Mouse (Mus musculus): ENCODE data around the gene Arhgap18.

Arhgap18 gene

DNA sequence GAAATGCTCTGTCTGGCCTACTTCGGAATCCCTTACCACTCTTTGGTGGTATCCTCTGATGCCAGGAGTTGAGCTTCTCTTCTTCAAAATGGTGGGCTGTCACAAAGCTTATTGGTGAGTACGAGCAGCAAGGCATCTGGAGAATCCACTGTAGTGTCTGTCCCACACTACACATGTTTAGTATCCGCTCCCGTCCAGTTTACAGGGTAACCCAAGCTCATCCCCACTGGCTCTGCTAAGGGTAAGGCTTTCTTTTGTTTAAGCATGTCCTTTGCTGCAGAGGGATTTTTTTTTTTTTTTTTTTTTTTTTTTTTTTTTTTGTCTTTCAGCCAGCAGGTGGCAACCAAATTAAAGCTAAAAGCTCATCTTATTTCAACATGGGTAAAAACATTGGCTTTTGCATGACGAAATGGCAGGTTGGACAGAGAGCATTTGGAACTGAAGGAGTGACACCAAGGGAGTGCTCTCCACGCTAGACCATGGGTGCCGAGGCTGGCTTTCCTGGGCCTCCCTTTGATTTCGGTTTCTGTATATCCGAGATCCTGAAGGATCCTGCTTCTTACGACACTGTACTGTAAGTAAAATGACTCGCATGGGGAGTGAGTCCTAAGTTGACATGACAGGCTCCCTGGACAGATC is at the start of gene Arhgap18:
TSS of gene Arhgap18 (plus strand) at position 493 of the 639 bp plus-strand sequence.
- no peak for DNase-seq (ENCODE audit: low read depth, low spot score)

DNA sequence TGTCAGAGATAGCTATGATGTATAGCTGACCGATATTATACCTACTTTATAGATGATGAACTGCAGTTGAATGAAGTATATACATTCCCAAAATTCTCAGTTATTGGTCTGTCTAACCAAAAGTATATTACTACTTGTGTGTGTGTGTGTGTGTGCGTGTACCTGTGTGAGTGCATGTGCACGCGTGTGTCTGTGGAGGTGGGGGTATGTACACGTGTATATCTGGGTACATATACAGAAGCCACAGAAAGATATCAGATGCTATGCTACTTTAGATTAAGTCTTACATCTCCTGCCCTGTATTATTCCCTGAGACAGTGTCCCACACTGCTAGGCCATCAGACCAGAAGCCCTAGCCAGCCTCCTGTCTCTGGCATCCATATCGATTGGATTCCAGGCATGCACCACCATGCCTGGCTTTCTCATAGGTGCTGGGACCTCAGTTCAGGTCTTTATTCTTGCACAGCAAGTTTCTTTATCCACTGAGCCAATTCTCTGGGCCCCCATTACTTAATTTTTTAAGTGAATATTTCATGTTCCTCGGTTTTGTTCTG is 42.7 kb upstream of the Arhgap18 start:
- DNase-seq (ENCODE audit: low read depth, low spot score), result no peak

DNA sequence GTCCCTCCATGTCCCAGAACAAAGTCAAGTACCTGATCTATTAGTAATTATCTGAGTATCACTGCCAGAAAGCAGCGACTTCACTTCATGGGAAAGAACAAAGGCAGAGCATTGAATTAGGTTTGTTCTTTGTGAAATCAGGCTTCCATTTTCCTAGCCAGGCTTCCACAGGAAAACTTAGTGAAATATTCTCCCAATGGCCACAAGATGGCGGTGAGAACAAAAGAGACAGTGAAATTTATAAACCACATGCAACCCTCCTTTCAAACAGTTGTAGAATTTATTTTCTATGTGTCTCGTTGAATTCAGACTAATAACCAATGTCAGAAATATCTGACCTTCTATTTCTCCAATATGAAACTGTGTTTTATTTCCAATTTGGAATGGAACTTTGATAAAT is 42.2 kb upstream of the Arhgap18 start:
- no peak for DNase-seq (ENCODE audit: low read depth, low spot score)

DNA sequence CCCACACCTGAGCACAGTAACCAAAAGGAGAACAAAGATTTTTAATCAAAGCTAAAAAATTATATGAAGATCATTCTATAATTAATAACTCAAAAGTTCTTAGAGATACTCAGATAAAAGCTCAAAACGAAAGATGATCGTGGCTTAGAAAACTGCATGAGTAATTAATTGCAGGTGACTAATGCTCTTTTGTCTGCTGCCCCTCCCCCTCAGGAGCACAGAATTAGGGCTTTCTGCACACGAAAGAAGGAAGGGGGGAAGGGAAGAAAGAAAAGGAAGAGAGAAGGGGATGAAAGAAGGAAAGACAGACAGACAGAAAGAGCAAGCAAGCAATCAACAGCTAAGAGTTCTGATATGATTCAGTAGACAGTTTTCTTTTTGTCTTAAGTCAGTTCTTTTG is 39.2 kb upstream of the Arhgap18 start:
- no peak for DNase-seq (ENCODE audit: low read depth, low spot score)

DNA sequence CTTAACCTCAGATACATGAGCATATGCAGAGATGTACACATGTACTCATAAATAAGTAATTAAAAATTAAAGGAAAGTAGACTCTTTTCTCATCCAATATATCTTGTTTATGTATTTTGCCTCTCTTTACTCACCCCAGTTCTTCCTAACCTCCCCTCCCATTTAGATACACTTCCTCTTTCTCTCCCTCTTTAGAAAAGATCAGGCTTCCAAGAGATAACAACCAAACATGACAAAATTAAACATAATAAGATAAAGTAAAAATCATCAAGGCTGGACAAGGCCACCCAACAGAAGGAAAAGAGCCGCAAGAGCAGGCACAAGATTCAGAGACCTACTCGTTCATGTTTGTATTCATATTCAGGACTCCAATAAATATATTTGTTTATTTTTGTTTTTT is 28.5 kb upstream of the Arhgap18 start:
- DNase-seq (ENCODE audit: low read depth, low spot score), result no peak

DNA sequence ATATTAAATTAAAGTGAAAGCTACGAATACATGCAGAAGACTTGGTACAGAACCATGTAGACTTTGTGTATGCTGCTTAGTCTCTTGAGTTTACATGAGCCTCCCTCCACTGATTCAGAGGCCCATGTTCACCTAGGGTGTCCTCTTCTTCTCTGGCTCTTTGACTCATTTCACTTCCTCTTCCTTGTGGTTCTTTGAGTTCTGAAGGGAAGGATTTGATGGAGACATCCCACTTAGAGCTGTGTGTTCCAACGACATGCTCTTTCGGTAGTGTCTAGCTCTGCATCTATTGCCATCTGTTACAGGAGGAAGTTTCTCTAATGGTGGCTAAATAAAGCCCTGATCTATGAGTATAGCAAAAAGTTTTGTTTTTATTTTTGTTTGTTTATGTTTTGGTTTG is 28.0 kb upstream of the Arhgap18 start:
- DNase-seq (ENCODE audit: low read depth, low spot score), result no peak

DNA sequence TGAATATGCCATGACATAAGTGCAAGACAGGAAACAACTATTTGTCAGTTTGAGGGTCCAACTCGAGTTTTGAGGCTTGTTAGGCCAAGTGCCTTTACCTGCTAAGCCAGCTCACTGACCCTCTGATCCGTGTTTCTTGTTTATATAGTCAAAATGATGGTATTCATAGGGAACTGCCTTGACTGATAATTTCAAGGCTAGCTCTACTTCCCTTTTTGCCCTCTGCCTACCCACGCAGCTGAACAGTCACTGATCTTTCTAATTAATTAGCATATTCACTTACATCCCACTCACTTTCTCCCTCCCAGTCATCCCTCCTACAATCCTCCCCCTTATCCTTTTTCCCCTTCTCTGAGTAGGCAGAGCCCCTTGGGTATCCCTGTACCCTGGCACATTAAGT is 2.4 kb upstream of the Arhgap18 start:
- DNase-seq (ENCODE audit: low read depth, low spot score), result no peak

DNA sequence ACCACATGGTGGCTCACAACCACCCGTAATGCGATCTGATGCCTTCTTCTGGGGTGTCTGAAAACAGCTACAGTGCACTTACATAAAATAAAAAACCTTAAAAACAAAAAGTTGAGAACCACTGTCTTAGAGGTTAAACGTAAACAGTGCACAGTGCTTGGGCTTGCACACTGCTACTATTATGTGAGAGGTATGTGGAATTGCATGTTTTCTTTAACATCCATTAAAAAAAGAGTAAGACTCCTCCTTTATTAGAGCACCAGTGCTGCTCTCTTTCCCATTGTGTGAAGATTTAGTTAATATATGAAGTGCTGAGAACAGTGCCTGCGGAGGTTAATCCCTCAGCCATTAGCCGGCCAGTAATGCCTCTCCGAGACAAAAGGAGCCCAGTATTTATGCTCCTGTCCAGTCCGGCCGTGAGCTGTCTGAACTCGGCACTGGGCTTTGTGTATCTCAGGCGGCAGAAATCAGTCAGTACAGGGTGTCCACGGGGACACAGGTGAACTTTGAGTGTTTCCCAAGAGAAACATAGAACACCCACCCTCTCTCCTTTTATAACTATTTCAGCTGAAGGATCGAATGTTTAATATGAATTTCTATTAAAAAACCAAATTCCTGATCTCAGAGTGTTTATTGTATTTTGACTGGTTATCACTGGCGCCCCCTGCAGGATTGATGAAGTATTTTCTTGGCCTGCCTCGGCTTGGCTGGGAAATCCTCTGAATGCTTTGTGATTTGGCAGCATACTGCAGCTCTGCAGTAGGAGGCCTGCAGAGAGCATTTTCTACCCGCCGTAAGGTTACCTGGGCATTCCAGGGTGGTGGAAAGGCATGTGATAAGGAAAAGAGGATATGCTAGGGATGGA is 925 bp upstream of the Arhgap18 start:
- DNase-seq (ENCODE audit: low read depth, low spot score), result no peak

DNA sequence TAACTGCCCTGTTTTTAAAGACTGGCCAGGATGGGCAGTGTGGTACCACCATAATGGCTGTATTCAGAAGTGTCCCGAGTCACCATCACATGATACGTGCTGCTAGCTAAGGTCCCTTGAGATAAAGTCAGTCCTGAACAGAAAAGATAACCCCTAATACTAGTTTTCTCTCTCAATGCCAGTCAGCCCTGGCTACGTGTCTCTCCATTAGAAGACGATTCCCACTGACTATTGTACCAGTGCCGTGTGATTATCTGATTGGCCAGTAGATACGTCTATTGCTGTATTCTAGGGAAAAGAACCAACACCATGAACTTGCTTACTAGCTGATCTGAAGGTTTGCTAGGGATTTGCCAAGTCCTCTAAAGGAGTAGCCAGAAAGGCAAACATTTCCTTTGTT is 785 bp downstream of the Arhgap18 start:
- DNase-seq (ENCODE audit: low read depth, low spot score), result no peak

DNA sequence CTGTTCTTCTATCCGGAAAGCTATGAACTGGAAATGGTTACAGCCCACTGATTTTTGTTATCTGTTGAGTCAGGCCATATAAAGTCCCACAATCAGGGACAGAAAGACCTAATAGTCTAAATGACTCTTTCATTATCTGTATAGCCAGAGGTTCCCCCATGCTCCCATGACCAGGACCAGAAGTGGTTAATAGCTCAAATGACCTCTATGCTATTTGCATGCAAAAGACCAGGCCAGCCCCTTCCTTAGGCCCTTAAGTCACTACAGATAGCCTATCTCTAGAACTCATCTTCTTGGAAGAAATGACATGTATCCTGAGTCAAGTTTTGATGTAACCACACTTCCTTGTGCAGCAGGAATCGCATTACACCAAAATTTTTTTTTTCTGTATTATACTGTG is 4.0 kb downstream of the Arhgap18 start:
- DNase-seq (ENCODE audit: low read depth, low spot score), result no peak

DNA sequence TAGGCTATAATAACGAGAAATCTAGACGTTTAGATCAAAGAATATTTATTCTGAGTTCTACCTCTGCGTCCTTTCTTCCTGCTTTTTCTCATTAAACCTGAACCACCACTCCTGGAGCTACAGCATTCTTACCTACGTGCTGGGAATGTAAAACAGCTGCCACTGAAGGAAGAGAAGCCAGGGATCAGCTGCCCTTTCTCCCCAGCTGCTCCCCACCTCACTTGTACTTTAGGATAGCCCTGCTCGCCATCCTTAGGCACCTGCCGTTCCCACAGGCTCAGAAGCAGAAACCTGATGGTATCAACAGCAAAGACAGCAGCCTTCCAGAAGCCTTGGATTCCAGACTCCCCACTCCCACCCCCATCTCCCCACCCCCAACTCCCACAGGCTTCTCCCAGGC is 6.2 kb downstream of the Arhgap18 start:
- DNase-seq (ENCODE audit: low read depth, low spot score), result no peak

DNA sequence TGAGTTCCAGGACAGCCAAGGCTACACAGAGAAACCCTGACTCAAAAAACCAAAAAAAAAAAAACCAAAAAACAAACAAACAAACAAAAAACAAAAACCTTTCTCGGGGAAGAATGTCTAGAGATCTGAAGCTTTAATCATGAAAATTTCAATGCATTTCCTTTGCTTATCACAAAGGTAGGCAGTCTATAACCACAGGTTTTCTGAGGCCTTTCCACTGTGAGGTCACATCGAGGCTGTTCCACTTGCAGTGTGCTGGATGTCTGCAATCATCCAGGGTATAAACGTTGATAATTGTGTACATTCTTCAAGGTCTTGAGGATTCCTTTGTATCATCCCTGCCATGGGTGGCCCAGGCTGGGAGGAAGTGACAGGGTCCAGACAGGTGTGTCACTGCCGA is 7.9 kb downstream of the Arhgap18 start:
- DNase-seq (ENCODE audit: low read depth, low spot score), result no peak

DNA sequence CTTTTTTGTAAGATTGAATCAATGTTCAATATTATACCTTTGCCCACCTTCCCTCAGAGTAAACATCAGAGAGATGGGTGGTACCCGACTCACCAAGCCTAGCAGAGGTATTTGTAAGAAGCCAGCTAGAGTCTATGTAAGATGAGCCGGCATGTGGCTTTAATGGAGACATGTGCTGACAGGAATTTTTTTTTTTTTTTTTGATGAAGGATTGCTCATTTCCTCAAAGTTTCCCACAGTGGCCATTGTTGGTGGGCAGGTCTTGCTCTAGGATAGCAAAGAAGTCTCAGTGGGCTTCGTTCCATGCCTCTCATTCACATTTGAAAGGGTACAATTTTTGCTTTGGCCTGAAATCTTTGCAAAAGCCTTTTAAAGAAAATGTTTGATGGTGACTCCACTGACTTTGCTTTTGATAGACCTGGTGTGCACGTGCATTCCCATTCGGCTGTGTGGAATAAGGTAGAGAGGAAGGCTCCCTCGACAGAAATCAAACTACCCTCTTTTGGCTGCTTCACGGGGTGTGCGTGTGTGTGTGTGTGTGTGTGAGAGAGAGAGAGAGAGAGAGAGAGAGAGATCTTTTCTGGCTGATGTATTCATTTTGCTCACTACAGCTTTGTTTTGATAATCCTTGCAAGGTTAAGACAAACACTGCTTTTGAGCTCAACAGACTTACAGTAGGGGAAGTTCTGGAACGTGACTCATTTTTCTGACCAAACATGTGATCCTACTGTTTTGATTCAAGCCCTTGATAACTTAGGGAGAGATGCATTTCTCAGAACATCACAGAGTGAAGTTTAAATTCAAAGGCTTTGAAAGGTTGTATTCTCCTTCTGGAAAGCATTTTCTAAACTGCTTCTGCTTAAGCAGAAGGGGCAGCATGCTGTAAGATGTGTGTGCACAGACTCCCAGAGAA is 9.0 kb downstream of the Arhgap18 start:
- no peak for DNase-seq (ENCODE audit: low read depth, low spot score)

DNA sequence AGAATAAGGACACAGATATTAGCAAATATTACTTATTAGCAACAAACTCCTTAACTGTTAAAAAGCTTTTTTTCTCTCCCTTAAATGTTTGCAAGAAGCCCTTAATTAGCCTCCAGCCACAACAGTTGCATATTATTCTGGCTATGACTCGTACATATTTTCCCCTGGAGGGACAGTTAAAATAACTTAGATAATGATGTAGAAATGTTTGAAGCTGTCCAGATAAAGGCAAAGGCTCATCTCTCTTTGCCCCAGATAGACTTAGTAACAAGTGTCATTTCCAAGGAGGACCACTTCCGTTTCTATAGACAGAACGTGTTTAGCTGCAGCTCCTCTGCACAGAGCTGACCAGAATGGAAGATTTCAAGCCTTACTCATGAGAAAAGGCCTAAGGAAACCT is 14.0 kb downstream of the Arhgap18 start:
- DNase-seq (ENCODE audit: low read depth, low spot score), result no peak

DNA sequence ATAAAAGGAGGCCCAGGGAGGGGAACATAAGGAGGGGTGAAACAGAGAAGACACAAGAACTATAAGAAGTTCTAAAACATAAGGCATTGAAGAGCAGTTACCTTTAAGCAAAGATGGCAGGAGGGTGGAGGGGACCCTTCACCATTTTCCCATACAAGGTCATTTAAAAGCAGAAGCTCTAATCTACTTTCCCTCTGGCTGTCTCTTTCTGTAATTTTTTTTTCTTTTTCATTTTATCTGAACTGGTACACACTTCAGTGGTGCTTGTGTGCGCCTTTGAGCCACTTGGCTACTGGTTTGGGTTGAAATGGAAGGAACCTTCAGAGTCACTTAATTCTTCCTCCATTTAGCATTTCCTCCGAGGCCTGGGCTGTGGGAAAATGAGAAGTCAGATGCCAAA is 15.7 kb downstream of the Arhgap18 start:
- DNase-seq (ENCODE audit: low read depth, low spot score), result no peak

DNA sequence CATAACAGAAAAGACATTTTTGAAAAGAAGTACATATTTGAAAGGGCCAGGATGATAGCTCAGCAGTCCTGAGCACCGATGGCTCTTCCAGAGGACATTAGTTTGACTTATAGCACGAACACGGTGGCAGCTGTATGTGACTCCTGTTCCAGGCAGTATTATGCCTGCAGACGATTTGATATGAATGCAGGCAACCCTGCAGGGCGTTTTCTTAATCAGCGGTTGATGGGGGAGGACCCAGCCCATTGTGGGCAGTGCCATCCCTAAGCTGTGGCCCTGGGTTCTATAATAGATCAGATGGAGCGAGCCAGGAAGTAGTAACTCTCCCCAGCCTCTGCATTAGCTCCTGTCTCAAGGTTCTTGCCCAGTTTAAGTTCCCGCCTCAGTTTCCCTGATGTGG is 16.8 kb downstream of the Arhgap18 start:
- DNase-seq (ENCODE audit: low read depth, low spot score), result no peak

DNA sequence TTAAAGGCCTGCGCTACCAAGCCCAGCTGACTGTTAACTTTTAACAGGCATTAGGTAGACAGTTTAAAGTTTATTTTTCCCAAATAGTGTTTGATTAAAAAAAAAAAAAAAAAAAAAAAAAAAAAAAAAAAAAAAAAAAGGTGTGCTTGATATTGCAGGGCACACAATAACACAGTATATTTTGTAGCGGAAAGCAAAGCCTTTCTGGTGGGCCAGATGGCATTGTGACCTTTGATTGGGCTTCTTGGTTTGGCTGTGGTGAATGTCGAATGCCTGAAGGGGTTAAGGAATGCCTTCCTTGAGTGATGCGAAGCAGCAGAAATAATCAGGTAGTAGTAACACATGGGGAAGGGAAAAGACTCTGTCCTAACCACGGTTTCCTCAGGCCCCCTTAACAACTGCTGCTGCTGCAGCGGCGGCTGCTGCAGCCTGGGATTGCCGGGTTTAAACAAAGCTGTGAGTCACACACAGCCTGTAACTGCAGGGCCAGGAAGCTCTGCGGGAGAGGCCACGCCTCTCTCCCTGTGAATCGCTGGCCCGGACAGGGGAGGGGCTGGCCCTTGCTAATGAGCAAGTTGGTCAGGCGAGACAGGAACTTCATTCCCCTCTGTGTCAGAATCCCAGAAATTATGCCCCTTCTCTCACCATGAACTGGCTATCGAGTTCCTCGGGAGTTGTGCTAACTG is 18.9 kb downstream of the Arhgap18 start:
- DNase-seq (ENCODE audit: low read depth, low spot score), result no peak

DNA sequence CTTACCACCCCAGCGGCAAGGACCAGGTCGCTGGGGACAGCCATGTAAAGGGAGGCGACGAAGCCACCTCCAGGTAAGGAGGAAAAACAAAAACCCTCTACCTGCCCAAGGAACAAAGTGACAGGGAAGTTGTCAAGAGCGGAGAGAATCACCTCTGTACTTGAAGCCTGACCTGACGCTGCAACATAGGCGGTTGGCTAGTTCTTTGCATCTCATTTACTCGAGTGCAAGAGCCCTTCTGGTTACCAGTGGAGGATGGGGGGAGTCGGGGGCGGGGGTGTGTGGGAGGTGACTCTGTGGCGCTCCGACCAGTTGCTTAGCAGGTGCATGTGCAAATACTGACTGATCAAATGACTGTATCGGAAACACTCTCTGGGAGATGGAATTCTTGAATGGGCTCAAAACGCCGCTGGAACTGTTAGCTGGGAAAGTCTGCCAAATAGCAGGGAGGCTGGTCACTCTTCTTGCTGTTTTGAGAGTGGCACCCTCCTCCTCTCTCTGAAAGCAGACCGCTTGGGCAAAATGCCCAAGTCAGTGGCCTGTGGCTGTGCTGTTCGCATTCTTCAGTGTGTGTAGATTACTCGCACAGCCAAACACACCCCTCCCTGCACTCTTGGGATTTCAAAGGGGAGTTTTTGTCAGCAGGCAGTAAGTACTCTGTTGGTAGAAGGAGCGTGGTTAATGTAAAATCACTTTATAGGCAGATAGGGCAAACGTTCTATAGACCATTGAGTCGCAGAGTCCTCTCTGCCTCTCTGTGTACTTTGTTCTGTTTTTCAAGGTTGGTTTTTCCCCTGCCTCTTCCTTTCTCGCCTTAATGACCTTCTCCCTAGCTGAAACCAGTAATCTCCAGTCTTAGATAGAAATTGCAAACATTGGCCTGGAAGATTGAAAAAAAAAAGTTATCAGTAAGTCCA is 19.7 kb downstream of the Arhgap18 start:
- no peak for DNase-seq (ENCODE audit: low read depth, low spot score)

DNA sequence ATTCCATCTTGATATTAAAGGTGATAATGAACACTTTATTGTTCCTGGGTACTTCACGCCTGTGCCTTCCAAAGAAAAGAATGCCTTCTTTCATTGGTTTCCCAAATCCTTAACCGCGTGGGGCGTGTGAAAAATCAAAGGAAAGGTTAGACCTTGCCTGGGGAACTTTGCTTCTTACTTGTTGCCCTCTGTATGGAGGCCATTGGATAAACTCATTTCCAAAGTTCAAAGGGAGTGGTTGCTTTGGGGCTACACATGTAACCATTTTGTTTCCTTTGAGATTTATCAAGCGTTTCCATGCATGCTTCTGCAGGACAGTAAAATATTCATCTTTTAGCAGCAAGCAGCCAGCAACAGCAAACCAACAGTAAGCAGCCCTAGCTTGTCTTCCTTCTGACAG is 20.3 kb downstream of the Arhgap18 start:
- DNase-seq (ENCODE audit: low read depth, low spot score), result no peak

DNA sequence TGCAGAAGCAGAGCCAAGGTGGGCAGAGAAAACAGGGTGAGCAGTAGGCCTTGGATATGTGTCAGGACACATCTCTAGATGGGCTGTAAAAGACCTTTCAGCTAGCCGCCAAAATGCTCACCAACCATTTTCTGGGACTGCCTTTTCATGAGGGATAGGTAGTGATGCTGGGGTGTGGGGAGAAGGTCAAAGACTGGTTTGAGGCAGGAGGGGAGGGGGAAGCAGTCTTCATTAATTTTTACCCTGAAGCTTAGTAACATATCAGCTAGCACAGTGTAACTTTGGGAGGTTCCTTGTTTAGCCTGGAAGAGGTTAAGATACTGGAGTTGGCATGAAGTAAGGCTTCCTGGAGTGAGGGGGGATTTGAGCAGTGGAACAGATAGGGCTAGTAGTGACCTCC is 21.0 kb downstream of the Arhgap18 start:
- no peak for DNase-seq (ENCODE audit: low read depth, low spot score)

Data from retina, adult 2 months (tissue).